Mouse (Mus musculus) stomach, embryonic 14.5 days (tissue): Measurements from ENCODE around the gene Rnase2a. TPM values are rescaled to one million over a fixed set of nuclear protein-coding genes. Genes with fewer than 3 reads are reported as not detected.
"Not testable (repeated sequence)": the region's sequence is repeated elsewhere in the genome, so short reads cannot be mapped to it uniquely, and the experiment has no call there.

Experiments
- ATAC-seq: fragments of 200-750 bp; cut with Nextera tagmentation; 2 replicates; pipeline ENCODE4 v1.8.0; 2017; ENCODE audit warnings: low read depth, moderate TSS enrichment; ENCODE audit not compliant: insufficient number of reproducible peaks, insufficient read depth, low FRiP score
- H3K27ac ChIP-seq: fragments of 300-500 bp; sonication (generic); 2 replicates; pipeline ENCODE4 v1.5.1; 2014; ENCODE audit warnings: mild to moderate bottlenecking, low read length, moderate library complexity, mixed read lengths
- H3K27me3 ChIP-seq: fragments of 300-500 bp; sonication (generic); 2 replicates; pipeline ENCODE4 v1.6.1; 2014; ENCODE audit warnings: low read length, control low read depth, mixed read lengths; ENCODE audit not compliant: control insufficient read depth, insufficient read depth
- H3K36me3 ChIP-seq: fragments of 300-500 bp; sonication (generic); 2 replicates; pipeline ENCODE4 v1.6.1; 2014; ENCODE audit warnings: mild to moderate bottlenecking, control low read depth, low read length, moderate library complexity, mixed read lengths; ENCODE audit not compliant: control insufficient read depth, insufficient read depth
- H3K4me1 ChIP-seq: fragments of 300-500 bp; sonication (generic); 2 replicates; pipeline ENCODE4 v1.6.1; 2014; ENCODE audit warnings: low read length, control low read depth, mixed read lengths; ENCODE audit not compliant: control insufficient read depth, insufficient read depth
- H3K4me2 ChIP-seq: fragments of 300-500 bp; sonication (generic); replicated peaks from 2 replicates; pipeline ENCODE4 v1.6.1; 2014; ENCODE audit warnings: low read depth, low read length, control low read depth
- H3K4me3 ChIP-seq: fragments of 300-500 bp; sonication (generic); 2 replicates; pipeline ENCODE4 v1.5.1; 2014; ENCODE audit warnings: low read depth, low read length, control low read depth
- H3K9ac ChIP-seq: fragments of 300-500 bp; sonication (generic); replicated peaks from 2 replicates; pipeline ENCODE4 v1.6.1; 2014; ENCODE audit warnings: low read depth, mild to moderate bottlenecking, control low read depth, low read length, moderate library complexity, mixed read lengths
- H3K9me3 ChIP-seq: fragments of 300-500 bp; sonication (generic); 2 replicates; pipeline ENCODE4 v1.6.1; 2016; ENCODE audit warnings: low read depth, low read length, control low read depth; ENCODE audit not compliant: control insufficient read depth
- WGBS: fragments of 180-500 bp; shearing (Covaris S2); extraction: QIAGEN DNeasy Blood & Tissue Kit; methylation state at CpG from one replicate; pipeline ENCODE4 v1.1.7; 2014; 5-methylcytosine and 5-hydroxymethylcytosine counted together
- polyA plus RNA-seq: library from polyadenylated mRNA; unstranded; fragments of >200 nt; fragmentation: Nextera tagmentation; extraction: Ambion mirVana; gene quantifications from 2 replicates; pipeline ENCODE4 v1.2.1, GENCODE M21; 2014

The Rnase2a gene
- polyA plus RNA-seq, 1 experiment from 2014 or later, result not detected

DNA sequence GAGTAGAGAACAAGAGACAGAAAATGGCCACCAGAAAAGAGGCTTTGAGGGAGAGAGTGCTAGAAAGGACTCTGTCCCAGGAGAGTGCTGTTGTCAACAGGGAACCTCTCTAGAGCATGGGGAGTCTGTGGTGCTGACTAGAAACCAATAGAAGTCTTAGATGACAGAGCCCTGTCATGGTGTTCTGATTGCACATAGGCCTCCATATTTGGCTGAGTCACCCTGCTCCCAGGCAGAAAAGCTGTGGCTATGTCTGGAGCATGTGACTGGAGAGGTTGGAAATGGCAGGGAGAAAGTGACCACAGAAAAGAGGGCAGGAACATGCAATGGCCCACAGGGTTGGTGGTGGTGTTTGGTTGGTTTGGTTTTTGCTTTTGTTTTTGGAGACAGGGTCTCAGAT lies 3.7 kb downstream of the Rnase2a start:
- H3K27me3 ChIP-seq, H3K4me1 ChIP-seq, H3K27ac ChIP-seq, H3K4me2 ChIP-seq, ATAC-seq, H3K9ac ChIP-seq, H3K9me3 ChIP-seq, H3K4me3 ChIP-seq, H3K36me3 ChIP-seq: not testable (repeated sequence)

DNA sequence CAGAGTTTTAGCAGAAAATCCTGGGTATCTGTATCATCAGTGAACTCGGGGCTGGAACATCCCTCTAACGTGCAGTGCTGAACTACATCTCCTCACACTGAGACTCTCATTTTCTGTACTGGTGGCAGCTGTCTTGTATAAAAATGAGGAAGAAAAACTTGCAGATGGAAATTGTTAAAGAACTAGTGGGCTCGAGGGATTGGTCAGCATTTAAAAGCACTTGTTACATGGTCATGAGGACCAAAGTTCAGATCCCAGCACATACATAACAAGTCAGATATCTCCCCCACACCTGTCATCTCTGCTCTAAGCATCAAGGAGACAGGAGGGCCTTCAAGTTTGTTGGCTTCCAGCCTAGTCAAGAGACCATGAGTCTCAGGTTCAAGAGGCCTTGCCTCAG lies 5.6 kb downstream of the Rnase2a start:
- no peak overlapping the region for H3K9ac ChIP-seq
- no peak overlapping the region for H3K4me3 ChIP-seq
- H3K27me3 ChIP-seq, result no peaks in the 10 kb centered on the region
- 71% methylated on average over 3 of the region's 3 CpGs for WGBS
- H3K9me3 ChIP-seq, result no peaks in the 10 kb centered on the region
- H3K36me3 ChIP-seq, result no peaks in the 10 kb centered on the region
- no peak overlapping the region for H3K4me2 ChIP-seq
- no peaks in the 10 kb centered on the region for H3K4me1 ChIP-seq
- no peak for ATAC-seq
- no peak overlapping the region for H3K27ac ChIP-seq

DNA sequence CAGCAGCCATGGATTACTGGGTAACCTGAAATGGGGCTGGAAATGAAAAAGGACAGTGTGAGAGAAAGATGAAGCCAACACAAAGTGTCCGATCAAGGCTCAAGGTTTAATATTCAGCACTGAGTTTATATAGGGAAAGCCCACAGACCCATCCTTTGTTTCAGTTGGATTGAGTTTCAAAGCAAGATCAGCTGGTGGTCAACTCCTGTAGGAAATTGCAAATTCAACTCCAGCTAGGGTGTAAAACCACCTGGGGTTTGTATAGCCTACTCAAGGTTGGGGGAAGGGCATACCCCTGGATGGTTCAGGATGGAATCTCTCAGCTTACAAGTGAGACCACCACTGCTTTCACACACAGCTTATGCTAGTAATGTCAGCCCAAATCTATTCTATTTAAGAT lies 8.2 kb downstream of the Rnase2a start:
- Histone ChIP-seq H3K9ac (no peak overlapping the region), H3K27me3 (no peaks in the 10 kb centered on the region), H3K4me1 (no peaks in the 10 kb centered on the region), H3K4me2 (no peak overlapping the region), H3K36me3 (no peaks in the 10 kb centered on the region), H3K9me3 (no peaks in the 10 kb centered on the region), H3K4me3 (no peak overlapping the region), H3K27ac (no peak overlapping the region)
- 84% methylated on average over 1 of the region's 1 CpGs for WGBS
- ATAC-seq, result no peak

DNA sequence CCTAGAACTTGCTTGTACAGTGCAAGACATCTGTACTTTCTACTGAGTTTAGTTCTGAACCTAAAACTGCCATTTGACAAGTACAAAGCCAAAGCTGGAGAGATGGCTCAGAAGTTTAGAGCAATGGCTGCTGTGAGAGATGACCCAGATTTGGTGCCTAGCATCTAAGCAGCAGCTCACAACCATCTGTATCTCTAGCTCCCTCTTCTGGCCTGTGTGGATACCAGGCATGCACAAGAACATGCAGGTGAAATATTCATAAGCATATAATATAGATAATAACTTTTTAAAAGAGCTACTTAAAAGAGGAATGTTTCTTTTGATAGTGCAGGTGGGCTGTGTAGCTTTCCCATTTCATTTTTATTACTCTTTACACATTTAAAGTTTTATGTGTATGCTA lies 15.0 kb downstream of the Rnase2a start:
- no peaks in the 10 kb centered on the region for H3K27me3 ChIP-seq
- no peak overlapping the region for H3K9ac ChIP-seq
- no peak overlapping the region for H3K4me3 ChIP-seq
- ATAC-seq, result no peak
- H3K36me3 ChIP-seq, result no peaks in the 10 kb centered on the region
- no peaks in the 10 kb centered on the region for H3K9me3 ChIP-seq
- no peak overlapping the region for H3K4me2 ChIP-seq
- no peaks in the 10 kb centered on the region for H3K4me1 ChIP-seq
- H3K27ac ChIP-seq, result no peak overlapping the region

DNA sequence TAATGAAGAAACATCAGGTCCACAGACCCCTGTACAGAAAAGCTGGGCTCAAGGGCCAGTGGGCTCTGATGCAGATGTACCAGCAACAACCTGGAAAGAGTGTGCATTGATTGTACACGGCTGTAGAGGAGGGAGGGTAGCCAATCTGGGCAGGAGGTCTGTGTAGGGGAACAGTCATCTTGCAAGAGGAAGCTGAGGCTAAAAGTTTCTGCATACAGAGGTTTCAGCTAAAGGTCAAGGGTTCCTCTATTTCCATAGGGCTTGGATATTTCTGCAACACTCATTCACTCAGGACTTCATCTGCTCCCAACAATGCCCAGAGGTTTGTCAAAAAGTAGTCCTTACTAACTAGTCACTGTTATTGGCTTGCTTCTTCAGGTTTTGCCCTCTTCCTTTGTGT lies 18.4 kb downstream of the Rnase2a start:
- H3K36me3 ChIP-seq, H3K4me1 ChIP-seq, H3K4me3 ChIP-seq, H3K27ac ChIP-seq, H3K4me2 ChIP-seq, ATAC-seq, H3K9ac ChIP-seq, H3K27me3 ChIP-seq, H3K9me3 ChIP-seq: not testable (repeated sequence)
- 68% methylated on average over 1 of the region's 1 CpGs for WGBS

DNA sequence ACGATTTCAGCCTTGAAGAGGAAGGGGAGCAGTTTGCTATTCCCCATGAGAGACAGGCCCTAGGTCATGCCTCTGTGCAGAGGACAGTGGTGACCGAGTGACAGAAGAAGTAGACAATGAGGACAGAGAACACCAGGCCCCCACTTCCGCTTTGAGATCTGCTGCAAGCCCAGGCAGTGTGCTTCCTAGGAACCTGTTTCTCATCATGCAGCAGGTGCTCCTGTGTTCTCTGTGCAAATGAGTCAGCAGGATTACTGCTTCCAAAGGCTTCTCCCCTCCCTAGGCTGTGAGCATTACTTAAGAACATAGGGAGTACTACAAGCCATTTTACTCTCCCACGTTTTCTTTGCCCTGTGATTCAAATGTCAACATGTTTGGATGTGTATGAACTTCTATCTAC lies 26.3 kb downstream of the Rnase2a start:
- H3K9ac ChIP-seq, H3K4me1 ChIP-seq, H3K27ac ChIP-seq, H3K36me3 ChIP-seq, H3K27me3 ChIP-seq, H3K4me3 ChIP-seq, H3K9me3 ChIP-seq, H3K4me2 ChIP-seq: not testable (repeated sequence)
- ATAC-seq, result peak; percentile 37; the same call in 1 of the 2 replicates
- 43% methylated on average over 4 of the region's 4 CpGs for WGBS

DNA sequence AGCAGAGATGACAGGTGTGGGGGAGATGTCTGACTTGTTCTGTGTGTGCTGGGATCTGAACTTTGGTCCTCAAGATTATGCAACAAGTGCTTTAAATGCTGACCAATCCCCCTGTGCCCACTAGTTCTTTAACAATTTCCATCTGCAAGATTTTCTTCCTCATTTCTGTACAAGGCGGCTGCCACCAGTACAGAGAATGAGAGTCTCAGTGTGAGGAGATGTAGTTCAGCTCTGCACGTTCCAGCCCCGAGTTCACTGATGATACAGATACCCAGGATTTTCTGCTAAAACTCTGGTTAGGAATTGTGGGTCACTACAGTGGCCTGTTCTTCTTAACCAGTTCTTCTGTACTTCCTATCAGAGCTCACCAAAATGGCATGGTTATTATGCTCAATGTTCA lies 35.8 kb downstream of the Rnase2a start:
- not testable (repeated sequence) for H3K27ac ChIP-seq, H3K9ac ChIP-seq, H3K4me1 ChIP-seq, ATAC-seq, H3K4me2 ChIP-seq, H3K4me3 ChIP-seq, H3K27me3 ChIP-seq, H3K36me3 ChIP-seq, H3K9me3 ChIP-seq
- WGBS, result 84% methylated on average over 3 of the region's 3 CpGs

Other genes with a start within 250 kb of the Rnase2a start
- gene Rnase10, start 248.4 kb downstream of the Rnase2a start, polyA plus RNA-seq, result 0.22 TPM in 1 of 2 replicates, not detected in the other
- gene Rnase9, start 214.2 kb downstream of the Rnase2a start, polyA plus RNA-seq, result not detected in 2 replicates
- not detected in 2 replicates for gene Rnase11, start 205.9 kb downstream of the Rnase2a start, polyA plus RNA-seq
- gene Rnase12, start 198.5 kb downstream of the Rnase2a start, polyA plus RNA-seq, result 0.80 TPM in 1 of 2 replicates, not detected in the other
- gene Olfr750, start 181.7 kb downstream of the Rnase2a start, polyA plus RNA-seq, result not detected in 2 replicates
- 60.3 and 72.3 TPM in 2 replicates for gene Rnase4, start 165.0 kb downstream of the Rnase2a start, polyA plus RNA-seq
- 11.6 and 16.5 TPM in 2 replicates for gene Ang, start 165.0 kb downstream of the Rnase2a start, polyA plus RNA-seq
- gene Eddm3b, start 141.7 kb downstream of the Rnase2a start, polyA plus RNA-seq, result not detected in 2 replicates
- 0.32 and 1.4 TPM in 2 replicates for gene Rnase6, start 132.2 kb downstream of the Rnase2a start, polyA plus RNA-seq
- 0.87 and 1.5 TPM in 2 replicates for gene Rnase1, start 109.3 kb downstream of the Rnase2a start, polyA plus RNA-seq
- not detected in 2 replicates for gene Rnase2b, start 93.9 kb downstream of the Rnase2a start, polyA plus RNA-seq
- gene Ang2, start 57.0 kb downstream of the Rnase2a start, polyA plus RNA-seq, result not detected in 2 replicates
- not detected in 2 replicates for gene Ear14, start 52.7 kb downstream of the Rnase2a start, polyA plus RNA-seq
- gene Gm7247, start 105.6 kb upstream of the Rnase2a start, polyA plus RNA-seq, result not detected in 2 replicates
- not detected in 2 replicates for gene Vmn2r88, start 154.7 kb upstream of the Rnase2a start, polyA plus RNA-seq
- not detected in 2 replicates for gene Vmn2r89, start 195.7 kb upstream of the Rnase2a start, polyA plus RNA-seq